Mouse (Mus musculus) spleen, adult 2 months (tissue): ENCODE results near the gene Pard6a.

ENCODE experiments used
- CTCF ChIP-seq: fragments of 200-500 bp; IDR thresholded peaks from 2 replicates; pipeline ENCODE4 v1.5.1; 2011; ENCODE audit warnings: mild to moderate bottlenecking, inconsistent platforms; ENCODE audit not compliant: insufficient read depth, insufficient read length, insufficient replicate concordance; ENCODE audit errors: extremely low read depth
- POLR2A ChIP-seq: fragments of 200-500 bp; IDR thresholded peaks from 2 replicates; pipeline ENCODE4 v1.6.1; 2011; ENCODE audit warnings: low read depth, low read length, inconsistent platforms

GRCm38 (mm10) chr8:105685325-105685724 is 15.6 kb upstream of the Pard6a start:
- TF ChIP-seq CTCF (no peak), POLR2A (no peak)
